Mouse (Mus musculus): Measurements from ENCODE around the gene Ehbp1. TPM values are rescaled to one million over a fixed set of nuclear protein-coding genes. Genes with fewer than 3 reads are reported as not detected.

Gene Ehbp1
- polyA plus RNA-seq, 1 experiment, result 2.2 TPM

GRCm38 (mm10) chr11:22349945-22350344 lies 7.9 kb upstream of the Ehbp1 start:
- H3ac ChIP-seq (ENCODE audit: control insufficient read depth, insufficient read length, low read depth), result no peak overlapping the region
- no peaks in the 10 kb centered on the region for H3K79me2 ChIP-seq (ENCODE audit: control insufficient read depth, insufficient read depth)
- TF ChIP-seq MAX (IDR thresholded peaks at IDR 0.05), result no peak
- TF ChIP-seq USF1 (IDR thresholded peaks at IDR 0.05; ENCODE audit: low read depth), result no peak
- TF ChIP-seq MYOG (IDR thresholded peaks at IDR 0.05; ENCODE audit: control insufficient read depth, extremely low read depth, insufficient read length), result no peak
- no peak for TF ChIP-seq CEBPB (IDR thresholded peaks at IDR 0.05; ENCODE audit: low read depth)
- no peak for TF ChIP-seq MYOD1 (IDR thresholded peaks at IDR 0.05; ENCODE audit: control insufficient read depth, insufficient read length, low read depth)
- TF ChIP-seq FOSL1 (IDR thresholded peaks at IDR 0.05; ENCODE audit: insufficient read depth, low read length, poor library complexity, severe bottlenecking), result no peak
- no peak for TF ChIP-seq CTCF (IDR thresholded peaks at IDR 0.05; ENCODE audit: control insufficient read depth, insufficient read depth, insufficient read length)
- H3K27me3 ChIP-seq (ENCODE audit: control insufficient read depth, insufficient read depth, insufficient read length), result no peaks in the 10 kb centered on the region
- no peaks in the 10 kb centered on the region for H3K79me3 ChIP-seq (ENCODE audit: low read depth)
- no peaks in the 10 kb centered on the region for H3K36me3 ChIP-seq (ENCODE audit: control insufficient read depth, insufficient read depth)
- H3K4me3 ChIP-seq (ENCODE audit: insufficient read depth, poor library complexity, severe bottlenecking), result no peak overlapping the region

GRCm38 (mm10) chr11:22348536-22348910 lies 6.4 kb upstream of the Ehbp1 start:
- Histone ChIP-seq H3K79me2 (ENCODE audit: control insufficient read depth, insufficient read depth) (no peaks in the 10 kb centered on the region), H3K4me3 (ENCODE audit: insufficient read depth, poor library complexity, severe bottlenecking) (no peak overlapping the region), H3ac (ENCODE audit: control insufficient read depth, insufficient read length, low read depth) (no peak overlapping the region), H3K36me3 (ENCODE audit: control insufficient read depth, insufficient read depth) (no peaks in the 10 kb centered on the region), H3K79me3 (ENCODE audit: low read depth) (no peaks in the 10 kb centered on the region), H3K27me3 (ENCODE audit: control insufficient read depth, insufficient read depth, insufficient read length) (no peaks in the 10 kb centered on the region)
- no peak for TF ChIP-seq MYOD1 (IDR thresholded peaks at IDR 0.05; ENCODE audit: control insufficient read depth, insufficient read length, low read depth)
- no peak for TF ChIP-seq CEBPB (IDR thresholded peaks at IDR 0.05; ENCODE audit: low read depth)

GRCm38 (mm10) chr11:22347651-22348535 lies 5.8 kb upstream of the Ehbp1 start:
- Histone ChIP-seq H3ac (ENCODE audit: control insufficient read depth, insufficient read length, low read depth) (no peak overlapping the region), H3K79me2 (ENCODE audit: control insufficient read depth, insufficient read depth) (no peaks in the 10 kb centered on the region), H3K27me3 (ENCODE audit: control insufficient read depth, insufficient read depth, insufficient read length) (no peaks in the 10 kb centered on the region), H3K4me3 (ENCODE audit: insufficient read depth, poor library complexity, severe bottlenecking) (no peak overlapping the region), H3K36me3 (ENCODE audit: control insufficient read depth, insufficient read depth) (no peaks in the 10 kb centered on the region), H3K79me3 (ENCODE audit: low read depth) (no peaks in the 10 kb centered on the region)
- no peak for TF ChIP-seq CEBPB (IDR thresholded peaks at IDR 0.05; ENCODE audit: low read depth)
- no peak for TF ChIP-seq MYOG (IDR thresholded peaks at IDR 0.05; ENCODE audit: control insufficient read depth, extremely low read depth, insufficient read length)
- no peak for TF ChIP-seq CTCF (IDR thresholded peaks at IDR 0.05; ENCODE audit: control insufficient read depth, insufficient read depth, insufficient read length)
- no peak for TF ChIP-seq USF1 (IDR thresholded peaks at IDR 0.05; ENCODE audit: low read depth)
- TF ChIP-seq FOSL1 (IDR thresholded peaks at IDR 0.05; ENCODE audit: insufficient read depth, low read length, poor library complexity, severe bottlenecking), result no peak
- TF ChIP-seq MAX (IDR thresholded peaks at IDR 0.05), result no peak
- no peak for TF ChIP-seq MYOD1 (IDR thresholded peaks at IDR 0.05; ENCODE audit: control insufficient read depth, insufficient read length, low read depth)

- Histone ChIP-seq H3K4me3 (ENCODE audit: insufficient read depth, poor library complexity, severe bottlenecking) (no peak overlapping the region), H3K27me3 (ENCODE audit: control insufficient read depth, insufficient read depth, insufficient read length) (no peaks in the 10 kb centered on the region), H3K36me3 (ENCODE audit: control insufficient read depth, insufficient read depth) (no peaks in the 10 kb centered on the region), H3ac (ENCODE audit: control insufficient read depth, insufficient read length, low read depth) (no peak overlapping the region), H3K79me3 (ENCODE audit: low read depth) (no peaks in the 10 kb centered on the region), H3K79me2 (ENCODE audit: control insufficient read depth, insufficient read depth) (no peaks in the 10 kb centered on the region)
- TF ChIP-seq CTCF (IDR thresholded peaks at IDR 0.05; ENCODE audit: control insufficient read depth, insufficient read depth, insufficient read length) (no peak), USF1 (IDR thresholded peaks at IDR 0.05; ENCODE audit: low read depth) (no peak), MYOD1 (IDR thresholded peaks at IDR 0.05; ENCODE audit: control insufficient read depth, insufficient read length, low read depth) (no peak), CEBPB (IDR thresholded peaks at IDR 0.05; ENCODE audit: low read depth) (no peak), FOSL1 (IDR thresholded peaks at IDR 0.05; ENCODE audit: insufficient read depth, low read length, poor library complexity, severe bottlenecking) (no peak), MAX (IDR thresholded peaks at IDR 0.05) (no peak), MYOG (IDR thresholded peaks at IDR 0.05; ENCODE audit: control insufficient read depth, extremely low read depth, insufficient read length) (no peak)
These were observed 14.7 kb downstream of the Ehbp1 start for GRCm38 (mm10) chr11:22327302-22327910.

GRCm38 (mm10) chr11:22317824-22318411 lies 24.2 kb downstream of the Ehbp1 start:
- TF ChIP-seq MAX (IDR thresholded peaks at IDR 0.05) (no peak), CEBPB (IDR thresholded peaks at IDR 0.05; ENCODE audit: low read depth) (no peak), USF1 (IDR thresholded peaks at IDR 0.05; ENCODE audit: low read depth) (peak; percentile 97), FOSL1 (IDR thresholded peaks at IDR 0.05; ENCODE audit: insufficient read depth, low read length, poor library complexity, severe bottlenecking) (peak; percentile 79)
- Histone ChIP-seq H3K4me3 (ENCODE audit: insufficient read depth, poor library complexity, severe bottlenecking) (no peak overlapping the region), H3K27me3 (ENCODE audit: control insufficient read depth, insufficient read depth, insufficient read length) (no peaks in the 10 kb centered on the region), H3K36me3 (ENCODE audit: control insufficient read depth, insufficient read depth) (no peaks in the 10 kb centered on the region), H3ac (ENCODE audit: control insufficient read depth, insufficient read length, low read depth) (no peak overlapping the region), H3K79me3 (ENCODE audit: low read depth) (no peaks in the 10 kb centered on the region), H3K79me2 (ENCODE audit: control insufficient read depth, insufficient read depth) (no peaks in the 10 kb centered on the region)

Data from C2C12 (cell line).